Mouse (Mus musculus): Measurements from ENCODE around the gene Psmc5.

DNA sequence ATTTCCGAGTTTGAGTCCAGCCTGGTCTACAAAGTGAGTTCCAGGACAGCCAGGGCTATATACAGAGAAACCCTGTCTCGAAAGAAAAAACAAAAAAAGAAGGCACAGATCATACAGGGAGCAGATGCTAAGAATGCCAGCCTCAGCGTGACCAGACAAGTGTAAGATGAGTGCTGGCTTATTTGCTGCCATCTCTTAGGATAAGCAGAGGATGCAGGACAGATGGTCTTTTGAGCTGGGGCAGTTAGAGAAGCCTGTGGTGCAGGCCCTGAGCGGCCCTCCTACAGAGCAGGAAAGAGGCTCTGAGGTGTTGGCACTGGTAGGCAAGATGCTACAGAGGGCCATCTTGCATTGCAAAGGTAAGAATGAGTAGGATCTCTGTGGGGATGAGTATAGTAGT, 27.4 kb downstream of the Psmc5 start:
- no peak for TF ChIP-seq MYOD1 (IDR thresholded peaks at IDR 0.05; ENCODE audit: control insufficient read depth, insufficient read length, low read depth)
- no peak for TF ChIP-seq CTCF (IDR thresholded peaks at IDR 0.05; ENCODE audit: control insufficient read depth, insufficient read depth, insufficient read length)
- TF ChIP-seq MAX (IDR thresholded peaks at IDR 0.05): no peak
- TF ChIP-seq USF1 (IDR thresholded peaks at IDR 0.05; ENCODE audit: low read depth): no peak
- TF ChIP-seq MYOG (IDR thresholded peaks at IDR 0.05; ENCODE audit: control insufficient read depth, extremely low read depth, insufficient read length): no peak

Data from C2C12 (cell line).